Mouse (Mus musculus): Measurements from ENCODE around the gene Stip1. TPM values are rescaled to one million over a fixed set of nuclear protein-coding genes. Genes with fewer than 3 reads are reported as not detected.

Gene Stip1
- polyA plus RNA-seq (2015; fragmentation: Nextera tagmentation; extraction: Ambion mirVana), result 47.2 and 51.4 TPM in 2 replicates

DNA sequence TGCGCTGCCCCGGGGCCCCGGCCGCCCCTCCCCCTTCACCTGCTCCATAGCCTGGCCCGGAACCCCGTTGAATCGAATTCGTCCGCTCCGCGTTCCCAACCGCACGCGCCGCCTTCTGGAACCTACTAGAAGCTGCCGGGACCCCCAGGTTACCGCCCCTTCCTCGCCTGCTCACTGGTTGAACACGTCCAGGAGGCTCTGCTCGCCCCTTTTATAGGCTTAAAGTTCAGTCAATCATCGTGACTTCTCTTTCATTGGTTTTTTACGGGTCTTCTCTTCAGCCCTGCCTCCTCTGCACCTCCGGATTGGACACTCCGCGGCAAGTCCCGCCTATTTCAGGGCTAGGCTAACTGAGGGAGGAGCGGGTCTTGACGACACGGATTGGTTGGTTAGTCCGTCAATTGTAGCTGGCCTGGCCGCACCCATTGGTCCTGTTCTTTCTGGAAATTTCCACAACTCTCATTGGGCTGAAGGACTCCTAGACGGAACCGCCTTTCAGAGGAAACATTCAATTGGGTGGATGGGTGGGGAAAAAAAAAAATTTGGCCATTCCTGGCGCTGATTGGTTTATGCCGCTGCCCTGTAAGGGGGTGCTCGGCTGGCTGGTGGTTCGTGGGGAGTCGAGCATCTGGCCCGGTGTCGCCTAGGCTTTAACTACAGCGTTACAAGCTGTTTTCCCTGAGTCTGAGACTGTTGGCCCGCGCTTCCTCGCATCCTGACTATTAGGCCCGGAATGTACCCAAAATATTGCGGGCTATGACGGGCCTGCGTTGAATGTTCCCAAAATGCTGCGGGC is at the start of gene Stip1:
TSS of gene Stip1 (minus strand) at position 127 of the 796 bp plus-strand sequence.
- DNase-seq, result peak; percentile 98
- H3K4me2 ChIP-seq (ENCODE audit: low read depth, low read length), result peak within 1 kb of the TSS; percentile 92
- peak within 1 kb of the TSS; percentile 94 for H3K9ac ChIP-seq (replicated peaks)
- peak; percentile 98 for ATAC-seq
- peaks cover 4% of the 10 kb centered on the region for H3K36me3 ChIP-seq (replicated peaks; ENCODE audit: insufficient read depth, low read length)
- under 1% methylated on average over 46 of the region's 49 CpGs for WGBS (ENCODE audit: insufficient replicate concordance)
- TF ChIP-seq CTCF (IDR thresholded peaks at IDR 0.05; ENCODE audit: low read depth) (peak; percentile 70), EP300 (IDR thresholded peaks at IDR 0.05; ENCODE audit: low read depth) (peak; percentile 57; the same call in 1 of the 2 replicates)
- H3K4me1 ChIP-seq (ENCODE audit: insufficient read depth), result peaks cover 23% of the 10 kb centered on the region
- H3K9me3 ChIP-seq (ENCODE audit: low read length), result no peaks in the 10 kb centered on the region
- H3K27me3 ChIP-seq (ENCODE audit: insufficient read depth, low read length), result no peaks in the 10 kb centered on the region
- peak within 1 kb of the TSS; percentile 97 for H3K4me3 ChIP-seq (ENCODE audit: low read depth, low read length)
- peak within 1 kb of the TSS; percentile 96 for H3K27ac ChIP-seq (ENCODE audit: low read depth)

DNA sequence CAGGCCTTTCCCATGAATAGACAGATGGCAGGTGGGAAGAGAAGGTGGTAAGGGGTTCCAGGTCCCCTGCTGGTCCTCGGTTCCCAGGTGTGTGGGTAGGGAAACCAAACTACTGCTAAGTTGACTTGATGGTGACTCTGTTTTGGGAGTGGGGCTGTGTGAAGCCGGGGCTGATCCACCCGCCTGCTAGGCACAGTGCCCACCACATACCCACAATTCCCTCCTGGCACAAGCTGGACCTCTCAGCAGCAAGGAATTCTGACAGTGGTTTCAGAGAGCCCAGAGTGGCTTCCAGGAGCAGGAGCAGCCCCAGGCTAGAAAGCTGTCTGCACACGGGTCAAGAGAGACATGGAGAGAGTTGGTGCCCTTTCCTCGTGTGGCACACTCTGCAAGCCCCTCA is 49.3 kb upstream of the Stip1 start:
- H3K9ac ChIP-seq (replicated peaks), result no peak overlapping the region
- H3K27ac ChIP-seq (ENCODE audit: low read depth), result no peak overlapping the region
- 65% methylated on average over 5 of the region's 5 CpGs for WGBS (ENCODE audit: insufficient replicate concordance)
- DNase-seq (no peak), ATAC-seq (no peak)
- no peak overlapping the region for H3K4me2 ChIP-seq (ENCODE audit: low read depth, low read length)
- no peaks in the 10 kb centered on the region for H3K9me3 ChIP-seq (ENCODE audit: low read length)
- no peak overlapping the region for H3K4me3 ChIP-seq (ENCODE audit: low read depth, low read length)
- TF ChIP-seq EP300 (IDR thresholded peaks at IDR 0.05; ENCODE audit: low read depth), result no peak
- no peak for TF ChIP-seq CTCF (IDR thresholded peaks at IDR 0.05; ENCODE audit: low read depth)
- 0 out of 2 replicates have a peak, but pooled peaks cover 2% of the 10 kb centered on the region for H3K4me1 ChIP-seq (ENCODE audit: insufficient read depth)
- H3K27me3 ChIP-seq (ENCODE audit: insufficient read depth, low read length), result 0 out of 2 replicates have a peak, but pooled peaks cover 4% of the 10 kb centered on the region
- no peaks in the 10 kb centered on the region for H3K36me3 ChIP-seq (replicated peaks; ENCODE audit: insufficient read depth, low read length)

DNA sequence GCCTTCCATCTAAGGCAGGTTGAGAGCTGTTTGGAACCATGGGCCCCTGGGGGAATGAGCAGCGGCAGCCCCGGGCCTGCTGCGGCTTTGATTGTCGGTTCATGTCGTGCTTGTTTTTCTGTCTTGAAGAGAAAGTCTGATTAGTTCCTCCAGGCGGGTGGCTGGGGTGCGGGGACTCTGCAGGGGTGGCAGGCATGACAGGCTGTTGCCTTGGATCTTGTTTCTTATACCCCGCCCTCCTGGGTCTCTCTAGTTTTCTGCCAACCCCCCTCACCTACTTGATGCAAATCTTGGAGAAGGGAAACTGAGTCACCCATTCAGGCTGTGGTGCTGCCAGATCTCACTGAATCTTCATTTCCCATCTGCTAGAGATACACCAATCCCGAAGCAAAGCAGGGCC is 48.8 kb upstream of the Stip1 start:
- Histone ChIP-seq H3K36me3 (replicated peaks; ENCODE audit: insufficient read depth, low read length) (no peaks in the 10 kb centered on the region), H3K4me1 (ENCODE audit: insufficient read depth) (0 out of 2 replicates have a peak, but pooled peaks cover 2% of the 10 kb centered on the region), H3K4me2 (ENCODE audit: low read depth, low read length) (no peak overlapping the region), H3K27me3 (ENCODE audit: insufficient read depth, low read length) (0 out of 2 replicates have a peak, but pooled peaks cover 4% of the 10 kb centered on the region), H3K4me3 (ENCODE audit: low read depth, low read length) (no peak overlapping the region), H3K9me3 (ENCODE audit: low read length) (no peaks in the 10 kb centered on the region), H3K9ac (replicated peaks) (no peak overlapping the region), H3K27ac (ENCODE audit: low read depth) (no peak overlapping the region)
- TF ChIP-seq CTCF (IDR thresholded peaks at IDR 0.05; ENCODE audit: low read depth), result no peak
- TF ChIP-seq EP300 (IDR thresholded peaks at IDR 0.05; ENCODE audit: low read depth), result no peak
- WGBS (ENCODE audit: insufficient replicate concordance), result 24% methylated on average over 9 of the region's 9 CpGs
- DNase-seq, result no peak
- ATAC-seq, result no peak

DNA sequence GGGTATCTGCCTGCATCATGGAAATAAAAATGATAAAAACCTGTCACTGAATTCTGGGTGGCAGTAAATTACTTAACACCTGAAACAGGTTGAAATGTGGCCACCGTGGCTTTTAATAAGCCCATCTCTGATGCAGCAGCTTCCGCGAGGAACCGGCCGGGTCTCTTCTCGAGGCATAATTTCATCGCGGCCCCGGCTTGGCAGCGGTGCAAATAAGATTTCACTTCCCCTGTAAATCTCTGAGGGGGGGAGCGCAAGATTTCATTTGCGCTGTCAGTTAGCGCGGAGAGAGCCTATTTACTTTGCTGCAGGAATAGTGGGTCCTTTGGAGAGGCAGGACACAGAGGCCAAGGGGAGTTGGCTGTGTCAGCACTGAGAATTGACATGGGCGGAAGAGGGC is 45.0 kb upstream of the Stip1 start:
- DNase-seq (no peak), ATAC-seq (no peak)
- 74% methylated on average over 15 of the region's 15 CpGs for WGBS (ENCODE audit: insufficient replicate concordance)
- Histone ChIP-seq H3K4me3 (ENCODE audit: low read depth, low read length) (no peak overlapping the region), H3K9ac (replicated peaks) (no peak overlapping the region), H3K27ac (ENCODE audit: low read depth) (no peak overlapping the region), H3K4me1 (ENCODE audit: insufficient read depth) (0 out of 2 replicates have a peak, but pooled peaks cover 2% of the 10 kb centered on the region), H3K36me3 (replicated peaks; ENCODE audit: insufficient read depth, low read length) (no peaks in the 10 kb centered on the region), H3K4me2 (ENCODE audit: low read depth, low read length) (no peak overlapping the region), H3K9me3 (ENCODE audit: low read length) (no peaks in the 10 kb centered on the region), H3K27me3 (ENCODE audit: insufficient read depth, low read length) (0 out of 2 replicates have a peak, but pooled peaks cover 4% of the 10 kb centered on the region)
- TF ChIP-seq CTCF (IDR thresholded peaks at IDR 0.05; ENCODE audit: low read depth) (no peak), EP300 (IDR thresholded peaks at IDR 0.05; ENCODE audit: low read depth) (no peak)

DNA sequence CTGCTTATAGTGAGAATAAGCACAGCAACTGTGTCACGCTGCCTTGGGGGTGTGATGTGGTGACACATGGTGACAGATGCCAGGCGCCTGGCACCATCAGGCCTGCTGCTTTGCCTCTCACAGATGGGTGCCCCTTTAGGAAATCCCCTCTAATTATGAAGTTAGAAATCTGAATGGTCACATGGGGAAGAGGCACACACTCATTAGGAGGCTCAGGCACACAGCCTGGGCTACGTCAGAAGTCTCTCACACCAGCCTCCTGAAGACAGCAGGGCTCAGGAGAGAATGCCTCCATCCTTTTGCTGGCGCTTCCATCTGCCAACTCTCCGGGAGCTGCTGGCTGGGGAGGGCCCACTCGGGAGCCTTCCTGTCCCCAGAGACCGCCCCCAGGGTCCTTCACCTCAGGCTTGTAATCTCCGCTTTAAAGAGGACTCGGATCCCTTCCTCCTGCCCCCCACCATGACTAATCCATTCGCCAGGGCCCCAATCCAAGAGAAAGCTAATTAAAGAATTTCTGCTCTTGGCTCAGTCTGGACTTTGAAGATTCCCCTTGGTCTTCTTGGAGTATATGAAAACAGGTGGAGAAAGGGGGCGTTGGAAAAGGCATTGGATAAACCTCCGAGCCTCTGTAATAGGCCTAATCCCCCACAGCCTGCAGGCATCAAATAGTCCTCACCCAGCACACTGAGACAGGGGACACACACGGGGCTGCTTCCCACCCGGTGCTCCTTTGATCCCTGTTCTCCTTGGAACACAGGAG is 43.4 kb upstream of the Stip1 start:
- TF ChIP-seq EP300 (IDR thresholded peaks at IDR 0.05; ENCODE audit: low read depth), result no peak
- TF ChIP-seq CTCF (IDR thresholded peaks at IDR 0.05; ENCODE audit: low read depth), result no peak
- 0 out of 2 replicates have a peak, but pooled peaks cover 4% of the 10 kb centered on the region for H3K27me3 ChIP-seq (ENCODE audit: insufficient read depth, low read length)
- no peaks in the 10 kb centered on the region for H3K36me3 ChIP-seq (replicated peaks; ENCODE audit: insufficient read depth, low read length)
- H3K4me3 ChIP-seq (ENCODE audit: low read depth, low read length), result no peak overlapping the region
- no peaks in the 10 kb centered on the region for H3K9me3 ChIP-seq (ENCODE audit: low read length)
- 64% methylated on average over 14 of the region's 14 CpGs for WGBS (ENCODE audit: insufficient replicate concordance)
- no peak overlapping the region for H3K27ac ChIP-seq (ENCODE audit: low read depth)
- DNase-seq (no peak), ATAC-seq (no peak)
- no peaks in the 10 kb centered on the region for H3K4me1 ChIP-seq (ENCODE audit: insufficient read depth)
- H3K4me2 ChIP-seq (ENCODE audit: low read depth, low read length), result no peak overlapping the region
- H3K9ac ChIP-seq (replicated peaks), result no peak overlapping the region
